23 mouse cellular contexts compared by ENCODE assay signal in the genomic region with DNA sequence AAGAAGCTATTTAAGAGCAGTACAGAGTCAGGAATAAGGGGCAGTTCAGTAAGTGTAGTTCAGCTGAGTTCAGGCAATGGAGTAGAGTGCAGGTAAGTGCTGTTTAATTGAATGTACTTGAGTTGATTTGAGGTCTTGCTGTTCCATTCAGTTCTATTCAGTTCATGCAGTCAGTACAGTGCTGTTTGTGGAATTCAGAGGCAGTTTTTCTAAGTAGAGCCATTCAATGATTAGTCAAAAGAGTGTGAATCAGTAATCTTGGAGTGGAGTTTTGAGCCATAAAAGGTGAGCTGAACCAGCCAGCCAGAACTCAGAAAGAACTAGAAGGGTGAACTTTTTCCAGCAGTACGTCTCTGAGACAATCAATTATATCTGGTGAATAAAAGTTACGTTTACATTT.
DNase-seq lines count a peak whose midpoint lies in the region; ATAC-seq and TF ChIP-seq lines count a peak whose summit lies in the region.
"Had no signal": no experiment of that assay in that cellular context is flagged by ENCODE, and none has a peak within 500 bp of the region (broad histone marks: within the 10 kb centered on the region; RNA-seq: fewer than 3 reads in every experiment).

No protein-coding gene starts in this region.

- H3K9me3 ChIP-seq in kidney, postnatal 0 days (replicated peaks; ENCODE audit: low read length): no peaks in the 10 kb centered on the region
- H3K9me3 ChIP-seq in heart, embryonic 10.5 days: no peaks in the 10 kb centered on the region
- H3K9me3 ChIP-seq: forebrain, embryonic 12.5 days; hindbrain, embryonic 12.5 days; hindbrain, embryonic 15.5 days had no signal

- H3K9ac ChIP-seq in kidney, postnatal 0 days (ENCODE audit: low read depth, low read length): no peak overlapping the region
- H3K9ac ChIP-seq: forebrain, embryonic 12.5 days; hindbrain, embryonic 12.5 days; hindbrain, embryonic 15.5 days had no signal

- TF ChIP-seq CTCF in kidney, adult 2 months (conservative IDR thresholded peaks at IDR 0.05; ENCODE audit: insufficient read depth, insufficient read length, low read depth, low read length): no peak
- TF ChIP-seq CTCF in kidney, postnatal 0 days (IDR thresholded peaks at IDR 0.05; ENCODE audit: low read depth): no peak

- WGBS in kidney, adult 2 months: 38% methylated on average over 2 of the region's 2 CpGs
- 63% methylated on average over 2 of the region's 2 CpGs for WGBS in kidney, postnatal 0 days
- WGBS in heart, embryonic 10.5 days: 85% methylated on average over 2 of the region's 2 CpGs

- no peak overlapping the region for H3K4me3 ChIP-seq in kidney, adult 2 months (ENCODE audit: insufficient read depth, low read depth, low read length)
- H3K4me3 ChIP-seq in kidney, postnatal 0 days (replicated peaks; ENCODE audit: low read depth, low read length): no peak overlapping the region
- no peak overlapping the region for H3K4me3 ChIP-seq in heart, embryonic 10.5 days
- H3K4me3 ChIP-seq: forebrain, embryonic 12.5 days; heart, adult 2 months; hindbrain, embryonic 12.5 days; hindbrain, embryonic 15.5 days had no signal

- no peaks in the 10 kb centered on the region for H3K36me3 ChIP-seq in kidney, adult 2 months (ENCODE audit: control insufficient read depth, insufficient read depth, low read length)
- no peaks in the 10 kb centered on the region for H3K36me3 ChIP-seq in kidney, postnatal 0 days (ENCODE audit: insufficient read depth, low read length)
- H3K36me3 ChIP-seq in heart, embryonic 10.5 days: no peaks in the 10 kb centered on the region
- H3K36me3 ChIP-seq: forebrain, embryonic 12.5 days; hindbrain, embryonic 12.5 days; hindbrain, embryonic 15.5 days had no signal

- no peak for TF ChIP-seq POLR2A in kidney, adult 2 months (IDR thresholded peaks at IDR 0.05; ENCODE audit: low read depth, low read length)

- H3K4me1 ChIP-seq in kidney, adult 2 months (ENCODE audit: control insufficient read depth, insufficient read depth, low read length): 0 out of 2 replicates have a peak, but pooled peaks cover 3% of the 10 kb centered on the region
- H3K4me1 ChIP-seq in kidney, postnatal 0 days (replicated peaks; ENCODE audit: insufficient read depth, low read length): no peaks in the 10 kb centered on the region
- H3K4me1 ChIP-seq in heart, embryonic 10.5 days: no peaks in the 10 kb centered on the region
- H3K4me1 ChIP-seq: forebrain, embryonic 12.5 days; hindbrain, embryonic 12.5 days; hindbrain, embryonic 15.5 days had no signal

- DNase-seq in kidney, adult 2 months: peak; percentile 76
- no peak for DNase-seq in kidney, postnatal 10 days
- DNase-seq in ES-CJ7 (ENCODE audit: low read depth, low spot score): peak; percentile 8
- DNase-seq in ZHBTc4 (ENCODE audit: low read depth, low spot score): peak; percentile 17
- peak; percentile 14 for DNase-seq in kidney, postnatal 0 days (ENCODE audit: low spot score)
- no peak for DNase-seq in heart, embryonic 10.5 days (ENCODE audit: low spot score)
- DNase-seq in lung, postnatal 36 days: no peak
- no peak for DNase-seq in left cerebral cortex, postnatal 25 days (ENCODE audit: low spot score in 2 of 2)
- DNase-seq: adrenal gland, postnatal 10 days; adrenal gland, postnatal 36 days; B cell, adult 2 months; cerebellum, adult 18-20 months; cerebellum, adult 9-10 months; cerebellum, postnatal 14 days; gastrocnemius, postnatal 10 days; gastrocnemius, postnatal 36 days; heart, adult 2 months had no signal

- H3K27ac ChIP-seq in kidney, adult 2 months (ENCODE audit: insufficient read depth, low read depth, low read length): no peak overlapping the region
- H3K27ac ChIP-seq in kidney, postnatal 0 days: no peak overlapping the region
- H3K27ac ChIP-seq in heart, embryonic 10.5 days: no peak overlapping the region
- H3K27ac ChIP-seq: forebrain, embryonic 12.5 days; heart, adult 2 months; hindbrain, embryonic 12.5 days; hindbrain, embryonic 15.5 days had no signal

- no peaks in the 10 kb centered on the region for H3K27me3 ChIP-seq in kidney, adult 2 months (replicated peaks; ENCODE audit: control insufficient read depth, insufficient read depth, low read length)
- no peaks in the 10 kb centered on the region for H3K27me3 ChIP-seq in kidney, postnatal 0 days (ENCODE audit: insufficient read depth, low read length)
- no peaks in the 10 kb centered on the region for H3K27me3 ChIP-seq in heart, embryonic 10.5 days (ENCODE audit: insufficient read depth, poor library complexity, severe bottlenecking)
- H3K27me3 ChIP-seq: CH12.LX; forebrain, embryonic 12.5 days; hindbrain, embryonic 12.5 days; hindbrain, embryonic 15.5 days had no signal

- no peak for ATAC-seq in kidney, postnatal 0 days (replicated peaks; ENCODE audit: low FRiP score, low read depth)
- ATAC-seq: forebrain, embryonic 16.5 days had no signal

- no peak overlapping the region for H3K4me2 ChIP-seq in kidney, postnatal 0 days (ENCODE audit: low read length)
- H3K4me2 ChIP-seq: forebrain, embryonic 12.5 days; heart, embryonic 11.5 days; hindbrain, embryonic 12.5 days; hindbrain, embryonic 15.5 days had no signal

- intact Hi-C loops in left cerebral cortex, postnatal 25 days (cut with DNase I): no loop called here

Comparison
In these comparisons a context has a peak if more than half of its experiments do, and no peak if none do; other contexts are left out.
1. DNase-seq: peak in kidney, adult 2 months (single experiment), ES-CJ7 (single experiment), ZHBTc4 (single experiment) and kidney, postnatal 0 days (single experiment); none in kidney, postnatal 10 days (single experiment), heart, embryonic 10.5 days (single experiment), lung, postnatal 36 days (single experiment) and left cerebral cortex, postnatal 25 days (0 of 2).